Mouse (Mus musculus): ENCODE data around the gene Tas2r131.
"Not testable (repeated sequence)": the region's sequence is repeated elsewhere in the genome, so short reads cannot be mapped to it uniquely, and the experiment has no call there.

Tas2r131 gene

DNA sequence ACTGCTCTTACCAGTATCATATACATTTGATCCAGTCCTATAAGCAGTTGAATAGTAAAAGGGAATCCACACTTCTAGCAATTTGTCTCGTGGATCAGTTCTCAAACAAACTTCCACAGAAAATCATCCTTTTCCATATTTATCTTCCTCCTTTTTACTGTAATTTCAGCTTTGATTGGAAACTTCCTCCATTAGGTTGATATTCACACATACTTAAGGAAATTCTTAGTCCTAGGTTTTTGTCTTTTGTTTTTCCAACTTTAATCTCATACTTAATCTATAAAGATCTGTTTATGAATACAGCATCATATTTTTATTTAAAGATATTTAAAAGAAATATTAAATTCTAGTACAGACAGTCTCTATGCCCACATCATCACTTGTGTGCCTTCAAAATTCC is at the start of gene Tas2r131:
TSS of gene Tas2r131 (minus strand) at position 101 of the 400 bp plus-strand sequence.
- no peak for DNase-seq (ENCODE audit: low spot score)

DNA sequence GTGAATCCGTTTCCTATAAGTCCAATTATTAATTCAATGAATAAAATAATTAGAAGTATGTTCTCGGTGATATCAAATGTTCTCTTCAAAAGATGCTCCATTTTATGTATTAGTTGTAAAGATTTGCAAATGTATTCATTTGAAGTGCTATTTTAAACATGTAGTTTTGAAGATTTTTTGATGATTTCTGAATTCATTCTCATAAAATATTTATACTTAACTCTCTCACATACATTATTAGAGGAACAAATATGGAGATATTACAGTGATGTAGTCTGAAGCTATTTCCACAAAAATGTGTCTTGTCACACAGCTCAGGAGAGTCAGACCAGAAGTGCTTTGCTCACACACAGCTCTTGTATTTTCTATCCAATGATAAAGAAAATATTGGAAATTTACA is 23.1 kb upstream of the Tas2r131 start, which contains the start of gene Tas2r109:
TSS of gene Tas2r109 (minus strand) at position 101 of the 400 bp plus-strand sequence.
- no peak for DNase-seq (ENCODE audit: low spot score)

DNA sequence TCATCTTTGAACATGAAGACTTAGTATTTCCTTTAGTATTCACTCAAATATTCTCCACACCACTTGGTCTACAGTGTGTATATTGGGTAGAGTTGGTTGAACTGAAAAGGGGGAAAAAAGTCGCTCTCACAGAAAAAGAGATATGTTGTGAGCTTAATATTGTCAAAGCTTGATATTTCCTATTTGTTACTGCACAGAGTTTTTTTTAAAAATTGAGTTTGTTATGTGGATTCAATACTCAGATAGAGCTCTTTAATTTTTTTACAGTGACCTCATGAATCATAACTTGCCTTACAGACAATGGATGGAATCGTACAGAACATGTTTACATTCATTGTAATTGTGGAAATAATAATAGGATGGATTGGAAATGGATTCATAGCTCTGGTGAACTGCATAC is 6.9 kb downstream of the Tas2r131 start, which contains the start of gene Tas2r129:
TSS of gene Tas2r129 (plus strand) at position 301 of the 400 bp plus-strand sequence.
- no peak for DNase-seq (ENCODE audit: low spot score)

DNA sequence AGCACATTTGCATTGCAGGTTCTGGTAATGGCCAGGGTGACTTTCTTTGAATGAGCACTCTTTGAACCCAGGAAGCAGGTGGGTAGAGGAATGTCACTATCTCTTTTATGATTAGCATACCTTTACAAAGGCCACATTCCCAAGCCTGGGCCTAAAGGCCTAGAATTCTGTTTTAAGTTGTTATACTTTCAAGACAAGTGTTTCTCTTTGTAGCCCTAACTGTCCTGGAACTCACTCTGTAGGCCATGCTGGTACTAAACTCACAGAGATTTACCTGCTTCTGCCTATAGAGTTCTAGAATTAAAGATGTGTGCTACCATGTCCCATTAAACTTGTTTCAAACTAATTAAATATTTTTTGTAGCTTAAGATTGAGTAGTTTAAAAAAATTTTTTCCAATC is 16.3 kb downstream of the Tas2r131 start:
- DNase-seq (ENCODE audit: low spot score), result not testable (repeated sequence)

DNA sequence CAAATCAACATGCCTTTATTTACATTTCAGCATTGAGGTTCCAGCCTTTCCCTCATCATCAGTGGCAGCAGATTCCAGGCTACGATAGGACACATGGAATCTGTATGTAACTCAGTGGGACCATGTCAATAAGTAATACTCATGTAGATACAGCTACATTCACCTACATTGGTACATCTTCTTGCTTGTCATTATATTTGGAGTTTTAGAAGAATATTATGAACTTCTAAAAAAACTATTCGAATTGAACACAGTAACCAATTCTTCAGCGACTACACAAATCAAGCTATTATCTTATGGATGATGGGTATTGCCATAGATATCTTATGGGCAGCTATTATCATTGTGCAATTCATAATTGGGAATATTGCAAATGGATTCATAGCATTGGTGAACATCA is 48.4 kb downstream of the Tas2r131 start, which contains the start of gene Tas2r125:
TSS of gene Tas2r125 (plus strand) at position 301 of the 400 bp plus-strand sequence.
- DNase-seq (ENCODE audit: low spot score), result no peak

Data from urinary bladder, postnatal 14 days (tissue).